Mouse (Mus musculus): ENCODE data around the gene Twf2. TPM values are rescaled to one million over a fixed set of nuclear protein-coding genes. Genes with fewer than 3 reads are reported as not detected.
A peak's percentile ranks its signal among the peaks of the same experiment; 100 is the strongest.

Gene Twf2
- total RNA-seq, 2 experiments from 2014 or later = 60.6 to 63.0 TPM

Small RNA genes lying within 50 kb of the gene (microRNA-seq; reads per million reads assigned to microRNA genes)
- 16.7 reads per million, percentile 37 among the genes with 10 or more reads in this experiment for gene Mir135a-1
- 89,955 reads per million, percentile 100 among the genes with 10 or more reads in this experiment for gene Mirlet7g

Other genes with a start within 250 kb of the Twf2 start
- gene Col6a5, start 242.5 kb upstream of the Twf2 start, total RNA-seq (2021) = under 1 TPM; 0.41 to 0.44 TPM
- 1 to 10 TPM; 1.6 to 3.5 TPM for gene Col6a4, start 106.3 kb upstream of the Twf2 start, total RNA-seq (2021)
- gene Glyctk, start 45.0 kb upstream of the Twf2 start, total RNA-seq (2021) = 1 to 10 TPM; 5.9 to 7.4 TPM
- 100 to 1,000 TPM; 127 to 132 TPM for gene Wdr82, start 32.2 kb upstream of the Twf2 start, total RNA-seq (2021)
- 10 to 100 TPM; 23.0 to 25.8 TPM for gene Ppm1m, start 3.4 kb upstream of the Twf2 start, total RNA-seq (2021)
- 1 to 10 TPM in 1 of 2 experiments, under 1 TPM in 1; 0.89 to 1.3 TPM for gene Tlr9, start 19.5 kb downstream of the Twf2 start, total RNA-seq (2021)
- gene Alas1, start 45.5 kb downstream of the Twf2 start, total RNA-seq (2021) = 100 to 1,000 TPM; 138 TPM
- gene Poc1a, start 78.0 kb downstream of the Twf2 start, total RNA-seq (2021) = 10 to 100 TPM; 22.0 to 26.4 TPM
- 100 to 1,000 TPM; 103 to 118 TPM for gene Dusp7, start 165.5 kb downstream of the Twf2 start, total RNA-seq (2021)
- gene Rpl29, start 226.3 kb downstream of the Twf2 start, total RNA-seq (2021) = 100 to 1,000 TPM; 278 to 331 TPM
- 10 to 100 TPM; 15.4 to 16.0 TPM for gene Acy1, start 235.2 kb downstream of the Twf2 start, total RNA-seq (2021)
- 10 to 100 TPM in 1 of 2 experiments, 1 to 10 TPM in 1; 8.8 to 11.4 TPM for gene Abhd14b, start 244.4 kb downstream of the Twf2 start, total RNA-seq (2021)
- gene Abhd14a, start 244.6 kb downstream of the Twf2 start, total RNA-seq (2021) = 10 to 100 TPM; 36.8 to 38.3 TPM